Mouse (Mus musculus): ENCODE measurements around the gene Mns1. TPM values are rescaled to one million over a fixed set of nuclear protein-coding genes. Genes with fewer than 3 reads are reported as not detected.

Mns1 gene
- total and polyA plus RNA-seq, 3 experiments: 0.14 to 0.42 (median 0.16) TPM

DNA sequence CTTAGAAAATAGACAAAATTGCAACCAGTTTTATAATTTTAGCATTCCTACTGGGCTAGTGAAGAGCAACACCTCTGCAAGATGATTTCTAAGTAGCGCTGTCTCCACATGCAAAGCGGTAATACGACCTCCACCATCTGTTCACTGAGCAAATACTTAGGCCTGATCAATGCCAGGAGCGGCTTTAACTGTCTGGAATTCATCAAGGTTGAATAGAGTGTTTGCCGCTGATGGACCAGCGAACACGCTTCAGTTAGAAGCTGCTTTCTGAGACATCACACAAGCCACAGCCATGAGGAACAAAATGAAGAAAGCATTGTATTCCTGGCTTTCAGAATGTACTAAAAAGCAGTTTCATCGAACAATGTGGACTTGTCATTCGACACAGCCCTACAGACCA lies 2.9 kb upstream of the Mns1 start:
- H3K79me2 ChIP-seq (replicated peaks; ENCODE audit: control insufficient read depth, insufficient read depth, low read length): no peaks in the 10 kb centered on the region
- no peaks in the 10 kb centered on the region for H3K27me3 ChIP-seq (ENCODE audit: control insufficient read depth, insufficient read depth, low read length)
- no peak for DNase-seq
- 78% methylated on average over 9 of the region's 9 CpGs for whole genome bisulfite sequencing
- no peaks in the 10 kb centered on the region for H3K36me3 ChIP-seq (ENCODE audit: control insufficient read depth, insufficient read depth, low read length)
- no peak overlapping the region for H3K27ac ChIP-seq
- no peaks in the 10 kb centered on the region for H3K4me1 ChIP-seq (ENCODE audit: control insufficient read depth, insufficient read depth, low read length)
- H3K9ac ChIP-seq (ENCODE audit: low read depth, low read length): no peak overlapping the region
- H3K4me3 ChIP-seq: no peak overlapping the region
- intact Hi-C loops (cut with DNase I): no loop called here
- TF ChIP-seq POLR2A (IDR thresholded peaks at IDR 0.05; ENCODE audit: insufficient read depth, low read depth, low read length) (no peak), CTCF (IDR thresholded peaks at IDR 0.05) (no peak), EP300 (IDR thresholded peaks at IDR 0.05; ENCODE audit: insufficient read depth, low read depth, low read length) (no peak)

- TF ChIP-seq POLR2A (IDR thresholded peaks at IDR 0.05; ENCODE audit: insufficient read depth, low read depth, low read length): no peak
- TF ChIP-seq EP300 (IDR thresholded peaks at IDR 0.05; ENCODE audit: insufficient read depth, low read depth, low read length): no peak
- TF ChIP-seq CTCF (IDR thresholded peaks at IDR 0.05): no peak
- Histone ChIP-seq H3K27ac (no peak overlapping the region), H3K27me3 (ENCODE audit: control insufficient read depth, insufficient read depth, low read length) (no peaks in the 10 kb centered on the region), H3K36me3 (ENCODE audit: control insufficient read depth, insufficient read depth, low read length) (no peaks in the 10 kb centered on the region), H3K79me2 (replicated peaks; ENCODE audit: control insufficient read depth, insufficient read depth, low read length) (no peaks in the 10 kb centered on the region), H3K9ac (ENCODE audit: low read depth, low read length) (no peak overlapping the region), H3K4me3 (peak overlapping the region; percentile 62), H3K4me1 (ENCODE audit: control insufficient read depth, insufficient read depth, low read length) (no peaks in the 10 kb centered on the region)
- intact Hi-C loops (cut with DNase I): no loop called here
- WGBS: 3% methylated on average over 9 of the region's 9 CpGs
- no peak for DNase-seq
Measured at GRCm38 (mm10) chr9:72438749-72439148, 938 bp downstream of the Mns1 start.

- Histone ChIP-seq H3K4me3 (no peak overlapping the region), H3K27ac (no peak overlapping the region), H3K4me1 (ENCODE audit: control insufficient read depth, insufficient read depth, low read length) (no peaks in the 10 kb centered on the region), H3K36me3 (ENCODE audit: control insufficient read depth, insufficient read depth, low read length) (no peaks in the 10 kb centered on the region), H3K27me3 (ENCODE audit: control insufficient read depth, insufficient read depth, low read length) (no peaks in the 10 kb centered on the region), H3K79me2 (replicated peaks; ENCODE audit: control insufficient read depth, insufficient read depth, low read length) (no peaks in the 10 kb centered on the region), H3K9ac (ENCODE audit: low read depth, low read length) (no peak overlapping the region)
- intact Hi-C loops (cut with DNase I): no loop called here
- TF ChIP-seq POLR2A (IDR thresholded peaks at IDR 0.05; ENCODE audit: insufficient read depth, low read depth, low read length): no peak
- no peak for TF ChIP-seq EP300 (IDR thresholded peaks at IDR 0.05; ENCODE audit: insufficient read depth, low read depth, low read length)
- TF ChIP-seq CTCF (IDR thresholded peaks at IDR 0.05): no peak
- no peak for DNase-seq
- WGBS: 78% methylated on average over 4 of the region's 4 CpGs
Measured at GRCm38 (mm10) chr9:72440358-72440757, 2.5 kb downstream of the Mns1 start.

- intact Hi-C loops (cut with DNase I): no loop called here
- H3K36me3 ChIP-seq (ENCODE audit: control insufficient read depth, insufficient read depth, low read length): no peaks in the 10 kb centered on the region
- no peak overlapping the region for H3K9ac ChIP-seq (ENCODE audit: low read depth, low read length)
- no peaks in the 10 kb centered on the region for H3K4me1 ChIP-seq (ENCODE audit: control insufficient read depth, insufficient read depth, low read length)
- H3K4me3 ChIP-seq: no peak overlapping the region
- H3K27ac ChIP-seq: no peak overlapping the region
- no peak for DNase-seq
- H3K79me2 ChIP-seq (replicated peaks; ENCODE audit: control insufficient read depth, insufficient read depth, low read length): no peaks in the 10 kb centered on the region
- no peaks in the 10 kb centered on the region for H3K27me3 ChIP-seq (ENCODE audit: control insufficient read depth, insufficient read depth, low read length)
- 66% methylated on average over 8 of the region's 8 CpGs for WGBS
- TF ChIP-seq POLR2A (IDR thresholded peaks at IDR 0.05; ENCODE audit: insufficient read depth, low read depth, low read length): no peak
Measured at GRCm38 (mm10) chr9:72440948-72441926, 3.4 kb downstream of the Mns1 start.

- Histone ChIP-seq H3K36me3 (ENCODE audit: control insufficient read depth, insufficient read depth, low read length) (no peaks in the 10 kb centered on the region), H3K4me3 (no peak overlapping the region), H3K9ac (ENCODE audit: low read depth, low read length) (no peak overlapping the region), H3K79me2 (replicated peaks; ENCODE audit: control insufficient read depth, insufficient read depth, low read length) (no peaks in the 10 kb centered on the region), H3K27me3 (ENCODE audit: control insufficient read depth, insufficient read depth, low read length) (no peaks in the 10 kb centered on the region), H3K27ac (no peak overlapping the region), H3K4me1 (ENCODE audit: control insufficient read depth, insufficient read depth, low read length) (no peaks in the 10 kb centered on the region)
- intact Hi-C loops (cut with DNase I): no loop called here
- DNase-seq: no peak
- WGBS: 91% methylated on average over 10 of the region's 10 CpGs
- no peak for TF ChIP-seq EP300 (IDR thresholded peaks at IDR 0.05; ENCODE audit: insufficient read depth, low read depth, low read length)
- no peak for TF ChIP-seq CTCF (IDR thresholded peaks at IDR 0.05)
- no peak for TF ChIP-seq POLR2A (IDR thresholded peaks at IDR 0.05; ENCODE audit: insufficient read depth, low read depth, low read length)
Measured at GRCm38 (mm10) chr9:72441927-72442715, 4.3 kb downstream of the Mns1 start.

Data from heart, adult 2 months (tissue).